Mouse (Mus musculus): ENCODE data around the gene Tmem183a. TPM values are rescaled to one million over a fixed set of nuclear protein-coding genes. Genes with fewer than 3 reads are reported as not detected.

The Tmem183a gene
- polyA plus RNA-seq (2015; fragmentation: Illumina TruSeq; extraction: RNeasy Lipid Tissue Mini Kit (QIAGEN cat#74804); ENCODE audit: low read depth, low replicate concordance), result 54.9 TPM

GRCm38 (mm10) chr1:134361857-134362212, at the start of gene Tmem183a:
Tmem183a (minus strand) TSS chr1:134361979.

DNA sequence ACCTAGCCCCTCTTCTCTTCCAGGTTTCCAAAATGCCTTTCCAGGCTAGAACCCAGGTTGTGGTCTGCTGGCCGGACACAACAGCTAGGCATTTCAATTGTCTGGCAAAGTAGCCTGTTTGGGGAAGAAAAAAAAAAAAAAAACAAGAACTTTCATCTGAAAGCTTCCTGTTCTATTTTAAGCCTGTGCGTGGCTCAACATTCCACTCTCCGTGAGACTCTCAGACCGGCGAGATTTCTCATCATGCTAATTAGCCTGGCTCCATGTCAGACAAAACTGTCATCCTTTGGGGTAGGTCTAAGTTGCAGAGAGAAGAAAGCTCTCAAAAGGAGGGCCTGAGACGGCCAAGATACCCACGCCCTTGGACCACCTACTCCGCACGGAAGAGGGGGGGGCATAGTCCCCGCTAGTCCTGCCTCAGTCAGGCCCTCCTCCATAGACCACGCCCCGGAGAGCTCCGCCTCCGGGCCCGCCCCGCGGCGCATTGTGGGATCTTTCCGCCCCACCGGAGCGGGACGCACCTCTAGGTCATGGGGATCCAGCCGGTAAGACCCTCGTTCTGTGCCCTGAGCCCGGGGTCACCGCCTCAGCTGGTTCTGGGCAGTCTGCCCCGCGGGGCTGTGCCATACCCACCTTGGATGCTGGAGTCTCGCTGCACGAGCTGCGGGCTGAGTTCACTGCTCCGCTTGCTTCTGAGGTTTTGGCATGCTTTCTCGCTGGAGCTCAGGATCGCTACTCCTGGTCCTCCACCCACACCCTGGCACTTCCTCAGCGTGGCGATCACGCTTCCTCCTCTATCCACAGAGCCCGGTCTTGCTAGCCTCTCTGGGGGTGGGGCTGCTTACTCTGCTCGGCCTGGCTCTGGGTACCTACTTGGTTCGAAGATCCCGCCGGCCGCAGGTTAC, 44.0 kb upstream of the Tmem183a start, which contains the start of gene Cyb5r1:
Gene Cyb5r1 (plus strand): TSS at position 51 of the 905 bp plus-strand sequence.

GRCm38 (mm10) chr1:134385666-134386065, 23.9 kb upstream of the Tmem183a start, which contains the start of gene 4933406M09Rik:
4933406M09Rik (plus strand) TSS chr1:134385940.

DNA sequence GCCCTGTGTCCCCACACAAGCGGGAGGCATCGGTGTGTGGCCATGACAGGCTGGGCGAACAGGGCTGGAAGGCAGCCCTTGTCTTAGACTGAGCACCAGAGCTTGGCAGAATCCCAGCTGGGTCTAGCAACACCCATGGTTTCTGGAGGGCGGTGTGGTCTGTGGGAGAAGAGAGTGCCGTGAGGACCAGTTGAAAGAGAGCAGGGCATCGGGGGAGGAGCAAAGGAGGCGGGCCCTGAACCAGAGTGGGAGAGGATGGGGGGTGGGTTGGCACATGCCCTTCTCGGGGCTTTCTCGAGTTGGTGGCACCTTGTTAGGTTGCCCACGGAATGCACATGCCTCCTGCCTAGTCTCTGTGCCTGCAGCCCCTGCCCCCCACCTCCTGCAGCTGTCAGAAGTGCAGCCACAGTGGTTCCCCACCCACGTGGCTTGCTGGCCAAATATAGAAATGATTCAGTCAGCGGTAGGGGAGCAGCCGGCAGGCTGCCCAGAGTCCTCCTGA, 29.0 kb downstream of the Tmem183a start, which contains the start of gene Ppfia4:
Gene Ppfia4 (minus strand): TSS at position 159 of the 502 bp plus-strand sequence.

Other genes starting within 250 kb of the Tmem183a start
- gene Chil1, start 179.8 kb downstream of the Tmem183a start, polyA plus RNA-seq (2015; fragmentation: Illumina TruSeq; extraction: RNeasy Lipid Tissue Mini Kit (QIAGEN cat#74804); ENCODE audit: low read depth, low replicate concordance), result 19.5 TPM
- not detected for gene Mybph, start 168.5 kb downstream of the Tmem183a start, polyA plus RNA-seq (2015; fragmentation: Illumina TruSeq; extraction: RNeasy Lipid Tissue Mini Kit (QIAGEN cat#74804); ENCODE audit: low read depth, low replicate concordance)
- 133 TPM for gene Adora1, start 126.5 kb downstream of the Tmem183a start, polyA plus RNA-seq (2015; fragmentation: Illumina TruSeq; extraction: RNeasy Lipid Tissue Mini Kit (QIAGEN cat#74804); ENCODE audit: low read depth, low replicate concordance)
- gene Myog, start 72.0 kb downstream of the Tmem183a start, polyA plus RNA-seq (2015; fragmentation: Illumina TruSeq; extraction: RNeasy Lipid Tissue Mini Kit (QIAGEN cat#74804); ENCODE audit: low read depth, low replicate concordance), result not detected
- 32.8 TPM for gene Ppfia4, start 29.1 kb downstream of the Tmem183a start, polyA plus RNA-seq (2015; fragmentation: Illumina TruSeq; extraction: RNeasy Lipid Tissue Mini Kit (QIAGEN cat#74804); ENCODE audit: low read depth, low replicate concordance)
- gene 4933406M09Rik, start 24.0 kb upstream of the Tmem183a start, polyA plus RNA-seq (2015; fragmentation: Illumina TruSeq; extraction: RNeasy Lipid Tissue Mini Kit (QIAGEN cat#74804); ENCODE audit: low read depth, low replicate concordance), result not detected
- 23.7 TPM for gene Cyb5r1, start 43.6 kb upstream of the Tmem183a start, polyA plus RNA-seq (2015; fragmentation: Illumina TruSeq; extraction: RNeasy Lipid Tissue Mini Kit (QIAGEN cat#74804); ENCODE audit: low read depth, low replicate concordance)
- 53.6 TPM for gene Adipor1, start 53.4 kb upstream of the Tmem183a start, polyA plus RNA-seq (2015; fragmentation: Illumina TruSeq; extraction: RNeasy Lipid Tissue Mini Kit (QIAGEN cat#74804); ENCODE audit: low read depth, low replicate concordance)
- 30.5 TPM for gene Klhl12, start 93.6 kb upstream of the Tmem183a start, polyA plus RNA-seq (2015; fragmentation: Illumina TruSeq; extraction: RNeasy Lipid Tissue Mini Kit (QIAGEN cat#74804); ENCODE audit: low read depth, low replicate concordance)
- 31.2 TPM for gene Rabif, start 132.7 kb upstream of the Tmem183a start, polyA plus RNA-seq (2015; fragmentation: Illumina TruSeq; extraction: RNeasy Lipid Tissue Mini Kit (QIAGEN cat#74804); ENCODE audit: low read depth, low replicate concordance)
- not detected for gene Mgat4e, start 187.7 kb upstream of the Tmem183a start, polyA plus RNA-seq (2015; fragmentation: Illumina TruSeq; extraction: RNeasy Lipid Tissue Mini Kit (QIAGEN cat#74804); ENCODE audit: low read depth, low replicate concordance)
- gene Kdm5b, start 198.2 kb upstream of the Tmem183a start, polyA plus RNA-seq (2015; fragmentation: Illumina TruSeq; extraction: RNeasy Lipid Tissue Mini Kit (QIAGEN cat#74804); ENCODE audit: low read depth, low replicate concordance), result 20.0 TPM